Mouse (Mus musculus) testis, adult 2 months (tissue): ENCODE measurements around the gene Naga. TPM values are rescaled to one million over a fixed set of nuclear protein-coding genes. Genes with fewer than 3 reads are reported as not detected.

Experiments used
- H3K27ac ChIP-seq: fragments of 200-500 bp; 2 replicates; pipeline ENCODE4 v1.5.1; 2012; ENCODE audit warnings: low read depth, low read length; ENCODE audit not compliant: control insufficient read depth, insufficient read depth
- H3K27me3 ChIP-seq: fragments of 200-500 bp; 2 replicates; pipeline ENCODE4 v1.6.1; 2012; ENCODE audit warnings: mild to moderate bottlenecking, low read length, moderate library complexity; ENCODE audit not compliant: control insufficient read depth, insufficient read depth
- H3K36me3 ChIP-seq: fragments of 200-500 bp; 2 replicates; pipeline ENCODE4 v1.6.1; 2012; ENCODE audit warnings: mild to moderate bottlenecking, low read length; ENCODE audit not compliant: control insufficient read depth, insufficient read depth
- H3K4me1 ChIP-seq: fragments of 200-500 bp; 2 replicates; pipeline ENCODE4 v1.6.1; 2012; ENCODE audit warnings: low read length; ENCODE audit not compliant: control insufficient read depth, insufficient read depth
- H3K4me3 ChIP-seq: fragments of 200-500 bp; 2 replicates; pipeline ENCODE4 v1.5.1; 2012; ENCODE audit warnings: low read depth, mild to moderate bottlenecking, low read length, moderate library complexity, mixed read lengths; ENCODE audit not compliant: control insufficient read depth
- CTCF ChIP-seq: fragments of 200-500 bp; IDR thresholded peaks from 2 replicates; pipeline ENCODE4 v1.5.1; 2012; ENCODE audit warnings: low read depth, mild to moderate bottlenecking, inconsistent platforms, low read length, moderate library complexity; ENCODE audit not compliant: control insufficient read depth, insufficient read depth, insufficient replicate concordance
- POLR2A ChIP-seq: fragments of 200-500 bp; IDR thresholded peaks from 2 replicates; pipeline ENCODE4 v1.6.1; 2012; ENCODE audit warnings: low read depth, mild to moderate bottlenecking, inconsistent platforms, low read length, moderate library complexity; ENCODE audit not compliant: control insufficient read depth
- polyA plus RNA-seq: library from polyadenylated mRNA; depleted of rRNA; stranded (reverse); fragments of >200 nt; gene quantifications from 2 replicates; pipeline ENCODE4 v1.2.3, GENCODE M21; 2012

Gene Naga
- polyA plus RNA-seq, 1 experiment = 48.9 TPM

DNA sequence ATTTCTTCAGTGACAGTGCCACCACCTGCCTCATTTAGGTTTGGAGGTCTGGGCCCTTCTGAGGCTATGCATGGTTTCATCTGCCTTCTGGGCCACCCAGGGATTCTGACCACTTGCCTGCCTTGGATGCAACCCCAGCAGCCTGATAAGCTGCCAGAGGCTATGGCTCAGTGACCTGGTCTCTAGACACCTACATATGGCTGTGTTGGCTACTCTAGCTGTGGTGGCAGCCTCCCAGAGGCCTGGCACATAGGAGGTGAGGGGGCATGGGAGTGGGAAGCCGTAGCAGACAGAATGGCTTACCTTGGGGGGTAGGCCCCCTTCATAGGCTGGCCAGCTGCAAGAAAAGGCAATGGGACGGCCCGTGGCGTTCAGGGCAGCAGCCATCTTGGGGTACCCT lies 3.5 kb downstream of the Naga start:
- TF ChIP-seq CTCF = no peak
- no peak for TF ChIP-seq POLR2A

DNA sequence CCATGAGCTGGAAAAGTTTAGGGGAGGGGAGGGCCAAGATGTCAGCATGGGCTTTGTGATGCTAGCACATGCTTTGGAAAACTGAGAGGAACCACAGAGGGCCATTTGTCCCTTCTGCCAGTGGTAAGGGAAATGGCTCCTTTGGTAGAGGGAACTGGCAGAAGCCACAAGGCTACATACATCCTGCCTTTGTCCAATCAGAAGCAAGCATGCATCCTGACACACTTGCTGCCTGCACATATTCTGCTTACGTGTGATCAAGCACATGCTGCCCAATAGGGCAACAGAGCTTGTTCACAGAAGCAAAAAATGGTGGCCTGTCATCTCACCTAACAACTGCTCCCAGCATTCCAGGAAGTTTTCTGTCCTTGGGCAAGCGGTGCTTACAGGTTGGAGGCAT lies 13.3 kb downstream of the Naga start:
- TF ChIP-seq POLR2A (no peak), CTCF (no peak)
- Histone ChIP-seq H3K4me1 (no peaks in the 10 kb centered on the region), H3K4me3 (peak overlapping the region; percentile 7; the same call in 1 of the 2 replicates), H3K27ac (no peak overlapping the region), H3K27me3 (no peaks in the 10 kb centered on the region), H3K36me3 (no peaks in the 10 kb centered on the region)

More for the DNA sequence above, 3.5 kb downstream of the Naga start:
- Histone ChIP-seq H3K4me1 (peaks cover 17% of the 10 kb centered on the region), H3K27ac (no peak overlapping the region), H3K27me3 (peaks cover under 1% of the 10 kb centered on the region; the same call in 1 of the 2 replicates), H3K36me3 (no peaks in the 10 kb centered on the region), H3K4me3 (no peak overlapping the region)

DNA sequence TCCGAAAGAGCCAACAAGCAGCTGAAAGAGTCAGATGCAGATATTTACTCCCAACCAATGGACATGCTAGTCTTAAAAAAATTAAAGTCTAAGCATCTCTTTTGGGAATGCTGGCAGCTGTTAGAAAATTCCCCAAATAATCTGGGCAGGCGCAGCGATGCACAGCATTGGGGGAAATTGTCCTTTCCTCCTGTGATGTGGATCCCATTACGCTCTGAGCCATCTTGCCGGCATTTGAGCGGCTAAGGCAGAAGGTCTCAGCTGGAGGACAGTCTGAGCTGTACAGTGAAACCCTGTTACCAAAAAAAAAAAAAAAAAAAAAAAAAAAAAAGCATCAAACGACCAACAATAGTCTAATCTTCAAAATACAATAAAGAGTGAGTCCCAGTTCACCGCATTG lies 16.5 kb downstream of the Naga start:
- Histone ChIP-seq H3K4me3 (no peak overlapping the region), H3K27me3 (no peaks in the 10 kb centered on the region), H3K27ac (no peak overlapping the region), H3K4me1 (no peaks in the 10 kb centered on the region), H3K36me3 (no peaks in the 10 kb centered on the region)
- TF ChIP-seq CTCF (no peak), POLR2A (no peak)

DNA sequence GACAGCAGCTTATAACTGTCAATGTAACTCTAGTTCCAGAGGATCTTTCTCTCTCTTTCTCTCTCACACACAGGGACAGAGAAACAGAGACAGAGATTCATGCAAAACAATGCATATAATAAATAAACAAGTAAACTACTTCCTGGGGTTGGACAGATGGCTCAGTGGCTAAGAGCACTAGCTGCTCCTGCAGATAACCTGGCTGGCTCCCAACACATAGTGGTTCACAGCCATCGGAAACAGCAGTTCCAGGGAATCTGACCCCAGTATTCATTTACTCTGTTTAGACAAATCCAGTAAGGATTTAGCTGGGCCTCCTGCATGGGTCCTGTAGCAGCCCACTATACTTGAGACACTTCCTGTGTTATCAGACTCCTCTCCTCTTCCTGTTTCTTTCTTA lies 19.1 kb downstream of the Naga start:
- H3K4me1 ChIP-seq = no peaks in the 10 kb centered on the region
- no peaks in the 10 kb centered on the region for H3K36me3 ChIP-seq
- no peak overlapping the region for H3K27ac ChIP-seq
- H3K27me3 ChIP-seq = no peaks in the 10 kb centered on the region
- H3K4me3 ChIP-seq = no peak overlapping the region
- no peak for TF ChIP-seq CTCF
- TF ChIP-seq POLR2A = no peak

DNA sequence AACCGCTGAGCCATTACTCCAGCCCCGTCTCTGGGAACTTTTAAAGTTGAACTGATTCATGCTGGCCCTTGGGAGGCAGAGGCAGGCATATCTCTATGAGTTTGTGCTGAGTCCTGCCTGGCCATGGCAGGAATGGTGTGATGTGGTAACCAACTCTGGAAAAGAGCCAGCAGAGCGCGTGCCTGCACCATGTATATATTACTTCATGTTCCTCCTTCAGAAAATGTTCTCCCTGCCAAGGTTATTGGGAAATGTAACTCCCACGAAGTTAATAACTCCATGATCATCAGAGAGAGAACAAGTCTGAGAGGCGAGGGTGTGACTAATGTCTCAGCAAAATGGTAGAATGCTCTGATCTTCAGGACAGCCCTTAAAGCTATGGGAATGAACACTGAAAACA lies 20.9 kb downstream of the Naga start:
- Histone ChIP-seq H3K36me3 (no peaks in the 10 kb centered on the region), H3K27ac (no peak overlapping the region), H3K4me3 (no peak overlapping the region), H3K4me1 (no peaks in the 10 kb centered on the region), H3K27me3 (no peaks in the 10 kb centered on the region)
- TF ChIP-seq POLR2A = no peak
- TF ChIP-seq CTCF = no peak

DNA sequence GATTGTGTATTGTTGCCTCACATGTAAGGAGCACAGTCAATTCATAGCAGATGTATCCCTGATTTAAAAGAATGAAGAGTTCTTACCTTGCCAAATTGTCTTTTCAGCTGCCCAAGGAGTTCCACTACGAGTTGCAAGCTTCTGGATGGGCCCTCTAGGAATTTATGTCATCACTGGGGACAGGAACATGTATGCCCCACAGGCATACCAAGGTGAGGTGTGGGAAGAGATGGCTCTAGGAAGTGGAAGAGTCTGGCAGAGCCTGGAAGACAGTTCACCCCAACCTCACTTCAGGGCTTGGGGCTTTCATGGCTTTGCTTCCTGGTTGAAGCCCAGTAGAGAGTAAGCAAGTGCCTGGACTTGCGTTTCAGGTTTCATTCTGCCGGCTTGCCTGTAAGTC lies 30.3 kb downstream of the Naga start:
- no peak overlapping the region for H3K4me3 ChIP-seq
- no peaks in the 10 kb centered on the region for H3K36me3 ChIP-seq
- no peak overlapping the region for H3K27ac ChIP-seq
- H3K4me1 ChIP-seq = no peaks in the 10 kb centered on the region
- TF ChIP-seq CTCF (no peak), POLR2A (no peak)
- no peaks in the 10 kb centered on the region for H3K27me3 ChIP-seq

DNA sequence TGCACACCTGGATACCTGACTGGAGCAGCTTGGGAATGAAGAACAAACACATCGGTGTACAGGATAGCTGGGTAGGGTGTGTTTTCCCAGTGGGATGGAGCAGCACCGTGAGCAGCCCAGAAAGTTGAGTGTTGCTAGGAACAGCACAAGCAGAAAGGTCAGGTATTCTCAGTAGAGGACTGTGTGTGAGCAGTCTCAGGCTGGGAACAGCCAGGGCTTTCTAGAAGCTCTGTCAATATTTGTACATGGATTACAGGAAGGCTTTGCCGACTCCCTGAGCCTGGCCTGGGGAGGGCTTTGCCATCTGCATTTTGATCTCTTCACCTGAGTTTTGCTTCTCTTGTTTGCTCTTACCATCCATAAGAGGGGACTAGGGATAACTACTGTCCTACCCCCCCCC lies 31.6 kb downstream of the Naga start:
- Histone ChIP-seq H3K36me3 (no peaks in the 10 kb centered on the region), H3K4me3 (no peak overlapping the region), H3K27ac (no peak overlapping the region), H3K27me3 (no peaks in the 10 kb centered on the region), H3K4me1 (no peaks in the 10 kb centered on the region)
- no peak for TF ChIP-seq CTCF
- no peak for TF ChIP-seq POLR2A

DNA sequence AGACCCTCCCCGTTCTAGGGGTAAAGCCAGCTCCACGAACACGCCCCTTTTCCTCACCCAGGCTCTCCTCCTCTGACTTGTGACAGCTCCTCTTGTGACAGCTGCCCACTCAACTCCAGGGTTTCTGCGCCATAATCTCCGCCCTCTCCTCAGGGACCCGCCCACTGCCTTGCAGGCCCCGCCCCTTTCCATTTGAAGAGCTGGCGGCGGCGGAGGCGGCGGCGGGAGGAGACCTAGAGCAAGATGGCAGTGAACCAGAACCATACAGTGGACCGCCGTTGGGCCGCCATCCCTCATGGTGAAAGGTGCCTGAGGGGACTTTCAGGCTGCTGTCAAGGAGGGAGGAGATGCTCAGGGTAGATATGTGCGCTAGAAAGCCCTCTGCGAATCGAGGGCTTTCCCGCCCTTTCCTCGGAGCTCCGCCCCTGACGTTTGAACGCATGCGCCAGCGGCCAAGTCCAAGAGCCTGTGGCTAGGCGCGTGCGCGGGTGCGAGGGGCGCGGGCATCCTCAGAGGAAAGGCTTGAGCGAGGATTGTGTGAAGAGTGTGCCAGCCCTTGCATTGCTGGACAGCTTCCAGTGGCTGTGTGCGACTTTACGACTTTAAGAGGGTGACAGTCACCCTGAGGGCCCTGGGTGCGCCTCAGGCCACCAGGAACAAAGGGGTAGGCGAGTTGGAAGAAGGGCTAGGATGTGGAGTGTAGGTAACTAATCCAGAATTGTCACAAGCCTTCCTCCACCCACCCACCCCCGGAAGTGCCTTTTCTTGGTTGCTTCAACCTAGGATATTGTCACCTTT lies 39.8 kb downstream of the Naga start, which contains the start of gene Wbp2nl:
Gene Wbp2nl (plus strand): TSS at position 191 of the 798 bp plus-strand sequence.
- Histone ChIP-seq H3K4me3 (peak within 1 kb of the TSS; percentile 96), H3K36me3 (no peaks in the 10 kb centered on the region), H3K27ac (peak within 1 kb of the TSS; percentile 63), H3K27me3 (no peaks in the 10 kb centered on the region), H3K4me1 (peaks cover 2% of the 10 kb centered on the region; the same call in 1 of the 2 replicates)
- peak; percentile 33 for TF ChIP-seq POLR2A
- TF ChIP-seq CTCF = no peak
